18 mouse cellular contexts compared by ENCODE assay signal in genomic region chr9:63791716-63792115, GRCm38 (mm10). TPM values are rescaled to one million over a fixed set of nuclear protein-coding genes. Genes with fewer than 3 reads are reported as not detected.
DNase-seq lines count a peak whose midpoint lies in the region; ATAC-seq and TF ChIP-seq lines count a peak whose summit lies in the region.
"Had no signal": no experiment of that assay in that cellular context is flagged by ENCODE, and none has a peak within 500 bp of the region (broad histone marks: within the 10 kb centered on the region; RNA-seq: fewer than 3 reads in every experiment).

No protein-coding gene starts in this region.

- H3K4me1 ChIP-seq in heart, embryonic 14.5 days (ENCODE audit: control insufficient read depth in 2 of 2, insufficient read depth in 2 of 2, low read length in 2 of 2) = peaks cover 25 to 38% of the 10 kb centered on the region in 2 experiments
- 0 out of 2 replicates have a peak, but pooled peaks cover 11% of the 10 kb centered on the region for H3K4me1 ChIP-seq in kidney, postnatal 0 days (replicated peaks; ENCODE audit: insufficient read depth, low read length)
- H3K4me1 ChIP-seq in MEL (ENCODE audit: control insufficient read depth in 1 of 2, insufficient read depth in 2 of 2, low read length in 2 of 2) = peaks cover 23 to 43% of the 10 kb centered on the region in 2 experiments
- peaks cover 27% of the 10 kb centered on the region for H3K4me1 ChIP-seq in intestine, embryonic 15.5 days (replicated peaks)

- H3K4me3 ChIP-seq in heart, embryonic 14.5 days (ENCODE audit: control insufficient read depth in 1 of 2, insufficient read depth in 1 of 2, low read depth in 1 of 2, low read length in 2 of 2) = no peak overlapping the region
- no peak overlapping the region for H3K4me3 ChIP-seq in kidney, postnatal 0 days (replicated peaks; ENCODE audit: low read depth, low read length)
- H3K4me3 ChIP-seq in MEL (ENCODE audit: control insufficient read depth in 1 of 2, insufficient read depth in 1 of 2, low read depth in 2 of 2, low read length in 2 of 2) = peak overlapping the region in 1 of 2 experiments; percentile 5; a peak in 2 of 4 replicates
- no peak overlapping the region for H3K4me3 ChIP-seq in intestine, embryonic 15.5 days (replicated peaks)
- H3K4me3 ChIP-seq: embryonic facial prominence, embryonic 15.5 days; forebrain, embryonic 12.5 days; neural tube, embryonic 13.5 days had no signal

- H3K79me2 ChIP-seq in MEL (ENCODE audit: control insufficient read depth, insufficient read depth, low read length, poor library complexity) = no peaks in the 10 kb centered on the region

- H3K9ac ChIP-seq in heart, embryonic 14.5 days (ENCODE audit: low read length) = peak overlapping the region; percentile 16; the same call in 1 of the 2 replicates
- H3K9ac ChIP-seq in kidney, postnatal 0 days (ENCODE audit: low read depth, low read length) = no peak overlapping the region
- peak overlapping the region; percentile 15; the same call in 1 of the 2 replicates for H3K9ac ChIP-seq in MEL (ENCODE audit: control insufficient read depth, low read depth, low read length, poor library complexity, severe bottlenecking)
- no peak overlapping the region for H3K9ac ChIP-seq in intestine, embryonic 15.5 days
- H3K9ac ChIP-seq: embryonic facial prominence, embryonic 15.5 days; forebrain, embryonic 12.5 days; hindbrain, embryonic 14.5 days; neural tube, embryonic 13.5 days had no signal

- no peak for TF ChIP-seq EP300 in MEL (IDR thresholded peaks at IDR 0.05; ENCODE audit: low read depth in 1 of 2, low read length in 2 of 2)

- no peaks in the 10 kb centered on the region for H3K36me3 ChIP-seq in heart, embryonic 14.5 days (ENCODE audit: control insufficient read depth, insufficient read depth, low read length)
- H3K36me3 ChIP-seq in kidney, postnatal 0 days (ENCODE audit: insufficient read depth, low read length) = no peaks in the 10 kb centered on the region
- H3K36me3 ChIP-seq in MEL (ENCODE audit: control insufficient read depth in 1 of 2, insufficient read depth in 2 of 2, low read length in 2 of 2) = peaks cover 0 to 31% of the 10 kb centered on the region in 2 experiments; a peak in 2 of 4 replicates
- no peaks in the 10 kb centered on the region for H3K36me3 ChIP-seq in intestine, embryonic 15.5 days
- H3K36me3 ChIP-seq: embryonic facial prominence, embryonic 15.5 days; forebrain, embryonic 12.5 days; G1E; neural tube, embryonic 13.5 days had no signal

- H3K27me3 ChIP-seq in heart, embryonic 14.5 days (ENCODE audit: control insufficient read depth, insufficient read depth, low read length) = no peaks in the 10 kb centered on the region
- H3K27me3 ChIP-seq in kidney, postnatal 0 days (ENCODE audit: insufficient read depth, low read length) = no peaks in the 10 kb centered on the region
- no peaks in the 10 kb centered on the region for H3K27me3 ChIP-seq in MEL (ENCODE audit: control insufficient read depth in 1 of 2, insufficient read depth in 2 of 2, low read length in 2 of 2)
- no peaks in the 10 kb centered on the region for H3K27me3 ChIP-seq in intestine, embryonic 15.5 days (replicated peaks)
- H3K27me3 ChIP-seq: embryonic facial prominence, embryonic 15.5 days; forebrain, embryonic 12.5 days had no signal

- no peaks in the 10 kb centered on the region for H3K9me3 ChIP-seq in heart, embryonic 14.5 days (ENCODE audit: control insufficient read depth, low read length)
- H3K9me3 ChIP-seq in kidney, postnatal 0 days (replicated peaks; ENCODE audit: low read length) = no peaks in the 10 kb centered on the region
- no peaks in the 10 kb centered on the region for H3K9me3 ChIP-seq in MEL (replicated peaks; ENCODE audit: insufficient read depth, low read length)
- H3K9me3 ChIP-seq in intestine, embryonic 15.5 days = no peaks in the 10 kb centered on the region
- H3K9me3 ChIP-seq: embryonic facial prominence, embryonic 15.5 days; forebrain, embryonic 12.5 days; G1E; neural tube, embryonic 13.5 days had no signal

- no peak overlapping the region for H3K4me2 ChIP-seq in heart, embryonic 14.5 days (ENCODE audit: low read length)
- no peak overlapping the region for H3K4me2 ChIP-seq in kidney, postnatal 0 days (ENCODE audit: low read length)
- H3K4me2 ChIP-seq in intestine, embryonic 15.5 days (replicated peaks) = no peak overlapping the region
- H3K4me2 ChIP-seq: embryonic facial prominence, embryonic 15.5 days; forebrain, embryonic 12.5 days; hindbrain, embryonic 14.5 days; neural tube, embryonic 13.5 days had no signal

- TF ChIP-seq RAD21 in MEL (IDR thresholded peaks at IDR 0.05; ENCODE audit: low read depth, low read length) = no peak

- 78% methylated on average over 1 of the region's 1 CpGs for WGBS in heart, embryonic 14.5 days
- 65% methylated on average over 1 of the region's 1 CpGs for WGBS in kidney, postnatal 0 days
- WGBS in intestine, embryonic 15.5 days = 51% methylated on average over 1 of the region's 1 CpGs

- no peak for DNase-seq in heart, adult 9 months (ENCODE audit: low spot score in 2 of 2)
- DNase-seq in kidney, postnatal 0 days (ENCODE audit: low spot score) = peak; percentile 75
- no peak for DNase-seq in kidney, adult 9 months
- no peak for DNase-seq in MEL (ENCODE audit: low read depth, low spot score)
- DNase-seq in spleen, postnatal 10 days (ENCODE audit: low spot score in 2 of 2) = no peak
- DNase-seq in urinary bladder, adult 18-20 months (ENCODE audit: low spot score in 2 of 2) = no peak
- DNase-seq: cerebellum, adult 8-10 months; liver; right cerebral cortex, postnatal 4 days; thymus, postnatal 14 days had no signal

- no peak for ATAC-seq in heart, embryonic 14.5 days (ENCODE audit: insufficient number of reproducible peaks, insufficient read depth, low FRiP score, low read depth)
- ATAC-seq in kidney, postnatal 0 days (replicated peaks; ENCODE audit: low FRiP score, low read depth) = no peak
- no peak for ATAC-seq in intestine, embryonic 15.5 days
- ATAC-seq: midbrain, embryonic 16.5 days had no signal

- TF ChIP-seq CTCF in kidney, postnatal 0 days (IDR thresholded peaks at IDR 0.05; ENCODE audit: low read depth) = no peak
- TF ChIP-seq CTCF in MEL (IDR thresholded peaks at IDR 0.05 in 2 of 3, conservative IDR thresholded peaks at IDR 0.05 in 1 of 3; ENCODE audit: control insufficient read depth in 1 of 3, insufficient read depth in 1 of 3, low read depth in 2 of 3, low read length in 3 of 3, poor library complexity in 1 of 3, severe bottlenecking in 1 of 3) = no peak

- no peak for TF ChIP-seq POLR2A in MEL (IDR thresholded peaks at IDR 0.05; ENCODE audit: control insufficient read depth in 1 of 2, insufficient read depth in 1 of 2, low read depth in 1 of 2, low read length in 2 of 2, poor library complexity in 1 of 2)

- H3K27ac ChIP-seq in heart, embryonic 14.5 days (replicated peaks in 1 of 2; ENCODE audit: control insufficient read depth in 1 of 2, insufficient read depth in 1 of 2, low read depth in 2 of 2, low read length in 2 of 2) = peak overlapping the region in 1 of 2 experiments; percentile 43; a peak in 1 of 4 replicates
- H3K27ac ChIP-seq in kidney, postnatal 0 days = peak overlapping the region; percentile 63; the same call in 1 of the 2 replicates
- peak overlapping the region; percentile 15; the same call in 1 of the 2 replicates for H3K27ac ChIP-seq in MEL (ENCODE audit: control insufficient read depth, low read depth, low read length)
- H3K27ac ChIP-seq in intestine, embryonic 15.5 days = 0 out of 2 replicates have a peak overlapping the region, but pooled peaks have one; percentile 14
- H3K27ac ChIP-seq: embryonic facial prominence, embryonic 15.5 days; forebrain, embryonic 12.5 days; hindbrain, embryonic 14.5 days; neural tube, embryonic 13.5 days had no signal

TF ChIP-seq in MEL, 35 proteins besides CTCF, POLR2A, EP300 and RAD21:
- TF ChIP-seq CHD2 (IDR thresholded peaks at IDR 0.05; ENCODE audit: low read length) = no peak
- TF ChIP-seq GATA1 (IDR thresholded peaks at IDR 0.05; ENCODE audit: low read depth, low read length) = no peak
- no peak for TF ChIP-seq NELFE (IDR thresholded peaks at IDR 0.05; ENCODE audit: low read depth, low read length)
- no peak for TF ChIP-seq GABPA (IDR thresholded peaks at IDR 0.05; ENCODE audit: low read depth, low read length)
- TF ChIP-seq MAFK (IDR thresholded peaks at IDR 0.05; ENCODE audit: borderline replicate concordance, low read depth, low read length) = no peak
- no peak for TF ChIP-seq HCFC1 (IDR thresholded peaks at IDR 0.05; ENCODE audit: low read depth, low read length)
- TF ChIP-seq TAL1 (IDR thresholded peaks at IDR 0.05; ENCODE audit: low read length) = no peak
- TF ChIP-seq USF1 (IDR thresholded peaks at IDR 0.05; ENCODE audit: low read depth, low read length) = no peak
- TF ChIP-seq E2F4 (IDR thresholded peaks at IDR 0.05; ENCODE audit: borderline replicate concordance, low read depth, low read length) = no peak
- no peak for TF ChIP-seq SMC3 (IDR thresholded peaks at IDR 0.05; ENCODE audit: low read depth, low read length)
- TF ChIP-seq MEF2A (IDR thresholded peaks at IDR 0.05; ENCODE audit: extremely low read depth, insufficient replicate concordance, low read depth, low read length, poor library complexity, severe bottlenecking) = no peak
- TF ChIP-seq ELF1 (IDR thresholded peaks at IDR 0.05; ENCODE audit: low read depth, low read length) = no peak
- TF ChIP-seq ZNF384 (IDR thresholded peaks at IDR 0.05; ENCODE audit: low read depth, low read length) = no peak
- no peak for TF ChIP-seq ZKSCAN1 (IDR thresholded peaks at IDR 0.05; ENCODE audit: low read depth, low read length)
- TF ChIP-seq MYC (IDR thresholded peaks at IDR 0.05; ENCODE audit: low read depth, low read length) = no peak
- no peak for TF ChIP-seq MAX (IDR thresholded peaks at IDR 0.05; ENCODE audit: low read length)
- no peak for TF ChIP-seq BHLHE40 (IDR thresholded peaks at IDR 0.05; ENCODE audit: borderline replicate concordance, low read depth, low read length)
- no peak for TF ChIP-seq POLR2AphosphoS2 (IDR thresholded peaks at IDR 0.05; ENCODE audit: low read length)

RNA-seq across cellular contexts. Expression of gene Smad3, which starts 33.9 kb away (rescaled TPM):
- 7.6 and 10.4 TPM in 2 replicates for polyA plus RNA-seq in heart, embryonic 14.5 days (2014; fragmentation: Nextera tagmentation; extraction: Ambion mirVana)
- 19.2 and 20.0 TPM in 2 replicates for polyA plus RNA-seq in kidney, postnatal 0 days (2015; fragmentation: Nextera tagmentation; extraction: Ambion mirVana)
- 7.1 and 7.5 TPM in 2 replicates for total RNA-seq in MEL (2012; rRNA removed)
- 10 to 100 TPM in 1 of 2 experiments, not detected in 1; 10.2 TPM for polyA plus RNA-seq in MEL (2012; ENCODE audit: insufficient read depth in 1 of 2, insufficient read length in 2 of 2, low read depth in 1 of 2, low replicate concordance in 2 of 2, missing spikeins in 1 of 2)
- 14.8 and 15.3 TPM in 2 replicates for polyA plus RNA-seq in intestine, embryonic 15.5 days (2015; fragmentation: Nextera tagmentation; extraction: Ambion mirVana)

Comparison
In these comparisons a context has a peak if more than half of its experiments do, and no peak if none do; other contexts are left out.
1. H3K9ac ChIP-seq: peak in heart, embryonic 14.5 days (single experiment) and MEL (single experiment); none in kidney, postnatal 0 days (single experiment) and intestine, embryonic 15.5 days (single experiment).